Mouse (Mus musculus) layer of hippocampus, adult 2 months (tissue): ENCODE measurements around the gene Lpin2. TPM values are rescaled to one million over a fixed set of nuclear protein-coding genes. Genes with fewer than 3 reads are reported as not detected.

ENCODE experiments used
- DNase-seq, 2 experiments: peaks; one replicate each; pipeline ENCODE4 v3.0.0; 2022; ENCODE audit warnings: low spot score in 2 of 2
- H3K27ac ChIP-seq: fragments of 200-600 bp; 2 replicates; pipeline ENCODE4 v1.8.1; 2022
- H3K4me3 ChIP-seq: fragments of 200-600 bp; 2 replicates; pipeline ENCODE4 v1.8.1; 2022; ENCODE audit warnings: mild to moderate bottlenecking
- CTCF ChIP-seq: fragments of 200-600 bp; conservative IDR thresholded peaks from 2 replicates; pipeline ENCODE4 v1.8.1; 2022; ENCODE audit warnings: antibody characterized with exemption, mild to moderate bottlenecking, moderate library complexity
- total RNA-seq, 2 experiments: library from RNA; stranded (reverse); gene quantifications; 2 replicates each; pipeline ENCODE4 v1.2.3; 2021

Gene Lpin2
- total RNA-seq, 2 experiments from 2014 or later = 95.8 to 109 TPM

DNA sequence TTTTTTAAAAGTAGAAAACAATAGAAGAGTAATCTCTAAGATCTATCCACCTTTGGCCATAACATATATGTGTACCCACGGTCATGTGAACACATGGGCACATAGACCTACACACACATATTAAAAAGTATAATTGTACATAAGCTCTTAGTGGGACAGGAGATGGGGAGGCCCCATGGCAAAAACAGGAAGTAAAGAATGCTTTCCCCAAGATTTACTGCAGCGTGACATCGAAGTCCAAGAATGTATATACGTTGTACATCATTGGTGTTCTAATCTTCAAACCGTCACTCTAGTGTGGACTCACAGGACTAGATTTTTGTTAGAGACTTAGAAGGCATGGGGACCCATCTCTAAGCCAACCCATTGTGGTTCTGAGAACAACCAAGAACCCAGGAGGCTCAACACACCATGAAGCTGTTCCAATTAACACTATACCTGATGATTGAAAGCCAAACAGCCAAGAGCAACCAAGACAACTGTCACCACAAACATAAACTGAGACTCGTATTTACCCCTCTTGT, 109.6 kb downstream of the Lpin2 start:
- Histone ChIP-seq H3K4me3 (no peak overlapping the region), H3K27ac (no peak overlapping the region)
- no peak for TF ChIP-seq CTCF
- DNase-seq = no peak

DNA sequence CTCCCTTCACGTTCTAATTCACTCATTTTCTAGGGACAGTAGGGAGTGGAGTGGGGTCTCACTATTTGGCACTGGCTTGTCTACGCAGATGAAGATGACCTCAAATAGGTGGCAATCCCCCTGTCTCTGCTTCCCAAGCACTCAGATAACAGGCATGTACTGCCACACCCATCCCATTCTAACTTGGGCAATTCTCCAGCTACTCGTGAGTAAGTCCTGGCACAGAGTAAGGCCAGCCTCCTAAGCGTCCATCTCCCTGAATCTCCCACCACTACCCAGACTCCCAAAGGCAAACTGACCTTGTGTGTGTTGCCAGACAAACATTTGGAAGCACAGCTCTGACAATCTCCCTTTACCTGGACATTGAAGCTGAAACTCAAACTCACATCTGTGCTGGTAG, 110.5 kb downstream of the Lpin2 start:
- TF ChIP-seq CTCF = no peak
- H3K4me3 ChIP-seq = no peak overlapping the region
- H3K27ac ChIP-seq = no peak overlapping the region
- DNase-seq = no peak

DNA sequence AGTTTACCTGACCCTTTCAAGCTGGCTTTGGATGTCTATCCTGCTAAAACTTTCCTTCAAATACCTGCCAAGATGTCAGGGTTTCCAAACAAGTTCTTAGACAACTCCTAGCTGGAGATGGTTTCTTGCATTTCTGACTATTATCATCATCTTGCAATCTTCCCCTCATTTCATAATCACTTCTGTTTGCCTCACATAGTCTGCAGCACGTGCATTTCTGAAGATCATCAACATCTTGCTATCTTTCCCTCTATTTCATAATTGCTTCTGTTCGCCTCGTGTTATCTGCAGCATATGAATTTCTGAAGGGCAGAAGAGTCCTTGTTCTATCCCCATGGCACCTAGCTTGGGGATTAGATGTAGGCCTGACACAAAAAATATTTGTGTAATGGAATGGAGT, 112.2 kb downstream of the Lpin2 start:
- no peak for DNase-seq
- Histone ChIP-seq H3K4me3 (no peak overlapping the region), H3K27ac (no peak overlapping the region)
- TF ChIP-seq CTCF = no peak

Other genes with a start within 250 kb of the Lpin2 start
- gene Myom1, start 179.9 kb upstream of the Lpin2 start, total RNA-seq = 1 to 10 TPM; 2.2 to 2.8 TPM
- 10 to 100 TPM; 38.9 to 41.1 TPM for gene Myl12a, start 179.7 kb upstream of the Lpin2 start, total RNA-seq
- 1 to 10 TPM; 1.9 to 2.3 TPM for gene Emilin2, start 129.4 kb downstream of the Lpin2 start, total RNA-seq